Mouse (Mus musculus): ENCODE data around the gene Zc3h12d. TPM values are rescaled to one million over a fixed set of nuclear protein-coding genes. Genes with fewer than 3 reads are reported as not detected.
"Not testable (repeated sequence)": the region's sequence is repeated elsewhere in the genome, so short reads cannot be mapped to it uniquely, and the experiment has no call there.

Zc3h12d gene
- polyA plus RNA-seq, 1 experiment from 2014 or later: 0.16 TPM

DNA sequence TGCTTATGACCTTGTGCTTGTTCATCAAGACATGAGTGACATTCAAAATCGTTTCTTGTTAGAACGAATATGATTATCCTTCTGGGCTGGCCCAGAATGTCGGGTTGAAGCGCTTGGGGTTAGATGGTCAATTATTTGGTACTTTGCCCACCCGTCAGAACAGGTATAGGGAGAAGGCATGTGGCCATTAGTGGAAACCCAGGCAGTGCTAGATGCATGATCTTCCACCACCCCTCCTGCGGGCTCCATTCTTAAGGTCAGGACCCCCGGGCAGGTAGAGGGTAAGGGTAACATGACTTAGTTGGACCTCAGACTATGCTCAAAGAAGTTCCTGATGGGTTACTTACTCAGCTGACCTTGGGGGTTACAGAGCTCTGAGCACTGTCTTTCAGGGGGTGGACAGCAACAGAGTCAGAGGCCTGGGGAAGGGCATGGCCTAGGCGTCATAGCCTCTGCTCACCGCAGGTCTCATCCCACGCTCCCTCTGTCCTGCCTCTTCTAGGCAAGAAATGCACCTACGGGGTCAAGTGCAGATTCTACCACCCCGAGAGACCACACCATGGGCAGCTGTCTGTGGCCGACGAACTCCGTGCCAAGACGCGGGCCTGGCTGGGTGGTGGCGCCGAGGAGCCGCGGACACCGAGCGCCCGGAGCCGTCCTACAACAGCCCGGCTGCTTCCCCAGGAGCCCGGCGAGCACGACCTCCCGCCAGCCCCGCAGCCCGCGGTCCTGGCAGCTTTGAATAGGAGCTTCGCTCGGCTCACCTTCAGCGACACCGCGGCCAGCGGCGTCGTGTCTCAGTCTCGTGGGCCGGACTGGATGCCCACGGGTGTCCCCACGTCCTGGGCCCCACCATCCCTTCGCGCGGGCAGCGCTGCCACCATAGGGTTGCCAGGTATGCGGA is 34.7 kb downstream of the Zc3h12d start:
- 15% methylated on average over 50 of the region's 50 CpGs for WGBS
- Histone ChIP-seq H3K9ac (replicated peaks; ENCODE audit: low read length) (peak overlapping the region; percentile 57), H3K4me1 (ENCODE audit: insufficient read depth, low read length) (peaks cover 10% of the 10 kb centered on the region; the same call in 1 of the 2 replicates), H3K27ac (ENCODE audit: low read length) (no peak overlapping the region), H3K27me3 (ENCODE audit: insufficient read depth, low read length) (peaks cover 21% of the 10 kb centered on the region), H3K36me3 (ENCODE audit: insufficient read depth, low read length) (no peaks in the 10 kb centered on the region), H3K9me3 (ENCODE audit: low read length) (no peaks in the 10 kb centered on the region), H3K4me3 (ENCODE audit: low read length) (peak overlapping the region; percentile 46), H3K4me2 (replicated peaks; ENCODE audit: low read depth, low read length) (peak overlapping the region; percentile 75)
- peak; percentile 68; the same call in 1 of the 2 replicates for ATAC-seq (ENCODE audit: low FRiP score, low TSS enrichment)

DNA sequence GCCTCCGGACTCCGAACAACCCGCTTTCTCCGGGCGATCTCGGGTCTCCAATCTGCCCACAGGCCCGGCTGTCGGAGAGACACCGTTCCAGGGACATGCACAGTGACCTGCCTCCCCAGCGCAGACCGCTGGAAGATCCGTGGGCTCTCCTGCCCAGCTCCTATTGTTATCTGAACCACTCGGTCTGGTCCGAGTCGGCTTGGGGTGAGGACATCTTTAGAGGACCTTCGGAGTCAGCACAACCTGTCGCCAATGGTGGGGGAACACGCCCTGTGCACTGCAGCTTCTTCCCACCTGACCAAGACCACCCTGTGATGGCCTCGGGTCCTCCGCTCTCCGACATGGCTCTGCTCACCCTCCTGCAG is 35.4 kb downstream of the Zc3h12d start:
- Histone ChIP-seq H3K27me3 (ENCODE audit: insufficient read depth, low read length) (peaks cover 21% of the 10 kb centered on the region), H3K4me2 (replicated peaks; ENCODE audit: low read depth, low read length) (peak overlapping the region; percentile 75), H3K36me3 (ENCODE audit: insufficient read depth, low read length) (no peaks in the 10 kb centered on the region), H3K9ac (replicated peaks; ENCODE audit: low read length) (peak overlapping the region; percentile 57; the same call in 1 of the 2 replicates), H3K27ac (ENCODE audit: low read length) (no peak overlapping the region), H3K4me1 (ENCODE audit: insufficient read depth, low read length) (peaks cover 10% of the 10 kb centered on the region; the same call in 1 of the 2 replicates), H3K9me3 (ENCODE audit: low read length) (no peaks in the 10 kb centered on the region), H3K4me3 (ENCODE audit: low read length) (peak overlapping the region; percentile 46)
- WGBS: 21% methylated on average over 21 of the region's 21 CpGs
- ATAC-seq (ENCODE audit: low FRiP score, low TSS enrichment): peak; percentile 36; the same call in 1 of the 2 replicates

DNA sequence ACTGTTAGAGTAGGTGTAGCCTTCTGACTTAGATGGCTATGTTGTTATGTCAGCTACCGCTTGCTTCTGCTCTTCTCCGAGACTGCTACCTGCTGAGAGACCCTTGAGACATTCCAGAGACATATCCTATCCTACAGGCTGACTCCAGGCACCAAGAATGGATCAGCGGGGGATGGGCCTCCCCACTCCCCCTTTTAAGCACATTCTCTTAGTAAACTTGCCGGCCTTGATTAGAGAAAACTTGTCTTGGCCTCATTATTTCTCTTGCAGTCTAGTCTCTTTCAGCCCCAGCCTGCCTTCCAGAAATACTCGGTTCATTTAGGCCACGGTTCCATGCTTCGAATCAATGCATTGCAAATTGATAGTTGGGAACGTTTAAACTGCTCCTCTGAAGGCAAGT is 37.5 kb downstream of the Zc3h12d start:
- 75% methylated on average over 8 of the region's 8 CpGs for WGBS
- no peak for ATAC-seq (ENCODE audit: low FRiP score, low TSS enrichment)

DNA sequence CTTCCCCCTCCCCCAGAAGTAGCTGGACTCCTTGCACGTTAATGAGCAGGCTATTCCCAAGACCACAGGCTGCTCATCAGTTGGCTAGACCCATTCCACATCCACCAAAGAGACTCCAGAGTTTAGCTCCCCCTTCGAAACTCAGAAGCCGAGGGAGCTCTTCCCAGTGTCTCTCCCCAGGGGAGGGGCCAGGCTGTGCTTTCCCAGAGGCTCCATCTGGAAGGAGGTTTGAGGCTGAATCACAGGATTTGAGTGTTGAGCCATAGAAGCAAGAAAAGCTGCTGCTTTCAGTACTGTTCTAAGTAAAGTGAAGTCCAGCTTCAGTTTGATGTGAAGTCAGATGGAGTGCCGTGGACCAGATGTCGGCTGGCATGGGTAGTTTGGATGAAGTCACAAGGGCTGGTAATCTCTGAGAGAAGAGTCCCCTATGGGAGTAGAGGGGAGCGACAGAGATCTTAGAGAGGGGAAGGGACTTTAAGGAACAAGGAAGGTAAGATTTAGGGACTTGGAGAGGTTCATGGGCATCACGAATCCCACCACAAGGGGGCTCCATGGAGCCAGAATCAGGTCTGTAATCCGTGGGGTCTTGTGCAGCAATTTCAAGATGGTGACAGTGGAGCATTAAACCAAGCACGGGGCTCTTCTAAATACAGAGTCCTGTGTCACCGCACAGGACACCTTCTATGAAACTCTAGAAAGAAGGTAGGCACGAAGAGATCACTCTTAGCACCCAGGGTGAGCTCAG is 38.5 kb downstream of the Zc3h12d start:
- Histone ChIP-seq H3K4me2 (replicated peaks; ENCODE audit: low read depth, low read length) (no peak overlapping the region), H3K9me3 (ENCODE audit: low read length) (no peaks in the 10 kb centered on the region), H3K4me1 (ENCODE audit: insufficient read depth, low read length) (peaks cover 10% of the 10 kb centered on the region; the same call in 1 of the 2 replicates), H3K9ac (replicated peaks; ENCODE audit: low read length) (no peak overlapping the region), H3K36me3 (ENCODE audit: insufficient read depth, low read length) (no peaks in the 10 kb centered on the region), H3K27me3 (ENCODE audit: insufficient read depth, low read length) (peaks cover 21% of the 10 kb centered on the region), H3K4me3 (ENCODE audit: low read length) (no peak overlapping the region), H3K27ac (ENCODE audit: low read length) (no peak overlapping the region)
- WGBS: 67% methylated on average over 11 of the region's 11 CpGs
- ATAC-seq (ENCODE audit: low FRiP score, low TSS enrichment): no peak

More for the DNA sequence above, 37.5 kb downstream of the Zc3h12d start:
- no peak overlapping the region for H3K4me3 ChIP-seq (ENCODE audit: low read length)
- peaks cover 21% of the 10 kb centered on the region for H3K27me3 ChIP-seq (ENCODE audit: insufficient read depth, low read length)
- H3K4me2 ChIP-seq (replicated peaks; ENCODE audit: low read depth, low read length): no peak overlapping the region
- no peak overlapping the region for H3K27ac ChIP-seq (ENCODE audit: low read length)
- peaks cover 10% of the 10 kb centered on the region; the same call in 1 of the 2 replicates for H3K4me1 ChIP-seq (ENCODE audit: insufficient read depth, low read length)
- H3K9me3 ChIP-seq (ENCODE audit: low read length): no peaks in the 10 kb centered on the region
- no peaks in the 10 kb centered on the region for H3K36me3 ChIP-seq (ENCODE audit: insufficient read depth, low read length)
- H3K9ac ChIP-seq (replicated peaks; ENCODE audit: low read length): no peak overlapping the region

DNA sequence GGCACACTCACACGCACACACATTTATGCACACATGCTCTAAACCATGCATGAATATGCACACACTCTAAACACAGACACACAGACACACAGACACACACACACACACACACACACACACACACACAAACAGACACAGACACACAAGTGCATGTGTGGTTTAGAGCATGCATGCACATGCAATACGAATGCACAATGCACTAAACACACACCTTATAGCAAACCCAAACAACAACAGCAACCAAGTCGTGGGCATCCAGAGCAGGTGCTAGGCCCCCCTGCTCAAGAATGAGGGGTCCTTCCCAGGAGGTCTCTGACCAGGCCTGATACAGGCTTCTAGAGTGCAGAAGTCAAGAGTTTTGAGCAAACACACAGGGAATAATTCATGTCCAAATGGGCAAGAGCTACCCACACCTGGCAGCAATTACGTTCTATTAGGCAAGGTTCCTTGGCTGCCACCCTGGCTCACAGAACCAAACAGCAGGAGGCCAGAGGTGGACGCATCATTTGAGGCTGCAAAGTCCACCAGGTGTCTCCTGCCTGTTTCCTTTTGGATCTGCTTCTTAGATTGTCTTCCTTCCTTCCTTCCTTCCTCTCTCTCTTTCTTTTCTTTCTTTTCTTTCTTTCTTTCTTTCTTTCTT is 39.2 kb downstream of the Zc3h12d start:
- H3K9me3 ChIP-seq (ENCODE audit: low read length): no peaks in the 10 kb centered on the region
- H3K4me1 ChIP-seq (ENCODE audit: insufficient read depth, low read length): peaks cover 10% of the 10 kb centered on the region; the same call in 1 of the 2 replicates
- H3K27me3 ChIP-seq (ENCODE audit: insufficient read depth, low read length): peaks cover 21% of the 10 kb centered on the region
- WGBS: 83% methylated on average over 5 of the region's 5 CpGs
- no peak overlapping the region for H3K4me3 ChIP-seq (ENCODE audit: low read length)
- H3K9ac ChIP-seq (replicated peaks; ENCODE audit: low read length): no peak overlapping the region
- no peak overlapping the region for H3K27ac ChIP-seq (ENCODE audit: low read length)
- no peak for ATAC-seq (ENCODE audit: low FRiP score, low TSS enrichment)
- H3K4me2 ChIP-seq (replicated peaks; ENCODE audit: low read depth, low read length): no peak overlapping the region
- no peaks in the 10 kb centered on the region for H3K36me3 ChIP-seq (ENCODE audit: insufficient read depth, low read length)

DNA sequence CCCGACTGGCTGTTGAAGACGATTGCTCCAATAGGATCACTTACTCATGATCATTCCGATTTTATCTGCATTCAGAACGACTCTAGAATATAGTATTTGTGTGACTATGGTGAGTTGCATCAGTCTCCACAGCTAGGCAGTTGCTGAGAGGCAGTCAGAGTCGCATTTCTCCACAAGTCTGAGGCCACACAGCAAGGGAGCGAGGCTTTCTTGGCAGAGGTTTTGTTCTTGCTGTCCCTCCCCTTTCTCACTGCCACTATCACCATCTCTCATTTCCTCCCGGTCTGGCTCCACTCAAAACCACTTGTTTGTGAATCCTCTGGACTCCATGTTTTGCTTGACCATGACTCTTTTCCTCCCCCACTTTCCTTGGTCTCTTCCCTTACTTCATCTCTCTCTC is 41.9 kb downstream of the Zc3h12d start:
- no peak overlapping the region for H3K9ac ChIP-seq (replicated peaks; ENCODE audit: low read length)
- H3K27me3 ChIP-seq (ENCODE audit: insufficient read depth, low read length): no peaks in the 10 kb centered on the region
- no peak overlapping the region for H3K27ac ChIP-seq (ENCODE audit: low read length)
- no peak overlapping the region for H3K4me3 ChIP-seq (ENCODE audit: low read length)
- no peak for ATAC-seq (ENCODE audit: low FRiP score, low TSS enrichment)
- no peaks in the 10 kb centered on the region for H3K9me3 ChIP-seq (ENCODE audit: low read length)
- no peaks in the 10 kb centered on the region for H3K36me3 ChIP-seq (ENCODE audit: insufficient read depth, low read length)
- no peaks in the 10 kb centered on the region for H3K4me1 ChIP-seq (ENCODE audit: insufficient read depth, low read length)
- H3K4me2 ChIP-seq (replicated peaks; ENCODE audit: low read depth, low read length): no peak overlapping the region
- WGBS: 74% methylated on average over 7 of the region's 7 CpGs

DNA sequence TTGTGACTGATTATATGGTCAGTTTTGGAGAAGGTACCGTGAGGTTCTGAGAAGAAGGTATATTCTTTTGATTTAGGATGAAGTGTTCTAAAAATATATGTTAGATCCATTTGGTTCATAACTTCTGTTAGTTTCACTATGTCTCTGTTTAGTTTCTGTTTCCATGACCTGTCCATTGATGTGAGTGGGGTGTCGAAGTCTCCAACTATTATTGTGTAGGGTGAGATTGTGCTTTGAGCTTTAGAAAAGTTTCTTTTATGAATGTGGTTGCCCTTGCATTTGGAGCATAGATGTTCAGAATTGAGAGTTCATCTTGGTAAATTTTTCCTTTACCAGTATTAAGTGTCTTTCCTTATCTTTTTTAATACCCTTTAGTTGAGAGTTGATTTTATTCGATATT is 48.0 kb downstream of the Zc3h12d start:
- H3K36me3 ChIP-seq (ENCODE audit: insufficient read depth, low read length); H3K27me3 ChIP-seq (ENCODE audit: insufficient read depth, low read length); H3K4me3 ChIP-seq (ENCODE audit: low read length); H3K4me1 ChIP-seq (ENCODE audit: insufficient read depth, low read length); H3K9ac ChIP-seq (replicated peaks; ENCODE audit: low read length); H3K9me3 ChIP-seq (ENCODE audit: low read length); H3K27ac ChIP-seq (ENCODE audit: low read length); ATAC-seq (ENCODE audit: low FRiP score, low TSS enrichment); H3K4me2 ChIP-seq (replicated peaks; ENCODE audit: low read depth, low read length): not testable (repeated sequence)
- 94% methylated on average over 3 of the region's 3 CpGs for WGBS

DNA sequence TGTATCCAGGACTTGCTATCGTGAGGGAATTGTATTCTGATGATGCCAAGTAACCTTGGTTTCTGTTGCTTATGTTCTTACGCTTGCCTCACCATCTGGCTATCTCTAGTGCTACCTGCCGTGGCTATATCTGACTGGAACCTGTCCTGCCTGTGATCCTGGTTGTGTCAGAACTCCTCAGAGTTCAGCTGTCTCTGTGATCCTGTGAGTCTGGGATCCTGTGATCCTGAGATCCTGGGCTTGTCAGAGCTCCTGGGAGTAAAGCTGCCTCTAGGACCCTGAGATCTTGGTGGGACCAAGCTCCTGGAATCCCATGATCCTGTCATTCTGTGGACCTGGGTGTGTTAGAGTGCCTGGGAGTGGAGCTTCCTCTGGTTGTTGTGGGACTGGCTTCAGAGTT is 49.7 kb downstream of the Zc3h12d start:
- 88% methylated on average over 3 of the region's 3 CpGs for WGBS
- no peak overlapping the region for H3K4me2 ChIP-seq (replicated peaks; ENCODE audit: low read depth, low read length)
- H3K4me1 ChIP-seq (ENCODE audit: insufficient read depth, low read length): no peaks in the 10 kb centered on the region
- no peaks in the 10 kb centered on the region for H3K9me3 ChIP-seq (ENCODE audit: low read length)
- no peaks in the 10 kb centered on the region for H3K27me3 ChIP-seq (ENCODE audit: insufficient read depth, low read length)
- H3K27ac ChIP-seq (ENCODE audit: low read length): no peak overlapping the region
- no peak overlapping the region for H3K4me3 ChIP-seq (ENCODE audit: low read length)
- no peaks in the 10 kb centered on the region for H3K36me3 ChIP-seq (ENCODE audit: insufficient read depth, low read length)
- no peak for ATAC-seq (ENCODE audit: low FRiP score, low TSS enrichment)
- no peak overlapping the region for H3K9ac ChIP-seq (replicated peaks; ENCODE audit: low read length)

DNA sequence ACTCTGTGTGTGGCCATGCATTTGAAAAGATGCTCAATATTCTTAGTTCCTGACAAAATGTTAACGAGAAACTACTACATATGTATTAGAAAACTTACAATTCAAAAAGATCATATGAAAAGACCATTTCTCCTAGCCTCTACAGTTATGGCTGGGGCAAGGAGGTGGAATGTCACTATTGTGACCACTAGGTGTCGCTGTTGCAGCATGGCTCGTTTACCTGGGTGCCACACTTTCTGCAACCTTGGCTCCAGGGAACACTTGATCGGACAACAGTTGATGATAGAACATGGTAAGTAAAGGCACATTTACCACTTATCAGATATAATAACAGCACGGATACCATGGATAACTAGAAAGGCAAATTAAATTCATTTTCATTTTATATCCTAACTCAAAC is 51.3 kb downstream of the Zc3h12d start:
- Histone ChIP-seq H3K9ac (replicated peaks; ENCODE audit: low read length) (no peak overlapping the region), H3K4me1 (ENCODE audit: insufficient read depth, low read length) (no peaks in the 10 kb centered on the region), H3K27me3 (ENCODE audit: insufficient read depth, low read length) (no peaks in the 10 kb centered on the region), H3K4me2 (replicated peaks; ENCODE audit: low read depth, low read length) (no peak overlapping the region), H3K9me3 (ENCODE audit: low read length) (no peaks in the 10 kb centered on the region), H3K4me3 (ENCODE audit: low read length) (no peak overlapping the region), H3K36me3 (ENCODE audit: insufficient read depth, low read length) (no peaks in the 10 kb centered on the region), H3K27ac (ENCODE audit: low read length) (no peak overlapping the region)
- WGBS: 11% methylated on average over 5 of the region's 5 CpGs
- no peak; the same call in 1 of the 2 replicates for ATAC-seq (ENCODE audit: low FRiP score, low TSS enrichment)

All from kidney, embryonic 16.5 days (tissue).